Mouse (Mus musculus) erythroblast, embryonic 14.5 days (primary cell): ENCODE measurements around the gene Fez2.

Experiments
- GATA1 ChIP-seq: IDR thresholded peaks from 2 replicates; pipeline ENCODE4 v1.6.1; 2012; ENCODE audit warnings: low read length, inconsistent platforms, mixed read lengths
- TAL1 ChIP-seq: IDR thresholded peaks from 3 replicates; pipeline ENCODE4 v1.6.1; 2012; ENCODE audit warnings: low read length, inconsistent platforms, mixed read lengths

DNA sequence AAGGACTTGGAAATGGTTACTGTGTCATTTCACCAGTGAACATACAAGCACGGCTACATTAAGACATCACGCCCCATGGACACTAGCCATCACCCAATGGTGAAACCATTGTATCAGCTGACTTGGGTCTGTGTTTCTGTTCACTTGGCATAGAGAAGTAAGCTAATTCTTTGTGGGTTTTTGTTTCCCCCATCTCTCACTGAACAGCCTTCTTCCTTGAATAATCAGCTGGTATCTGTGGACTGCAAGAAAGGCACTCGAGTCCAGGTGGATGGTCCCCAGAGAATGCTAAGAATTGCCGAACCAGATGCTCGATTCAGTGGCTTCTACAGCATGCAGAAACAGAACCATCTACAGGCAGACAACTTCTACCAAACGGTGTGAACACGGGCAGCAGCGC lies 44.1 kb downstream of the Fez2 start:
- no peak for TF ChIP-seq TAL1
- no peak for TF ChIP-seq GATA1
